Mouse (Mus musculus) heart, embryonic 10.5 days (tissue): ENCODE results near the gene Gm20388. TPM values are rescaled to one million over a fixed set of nuclear protein-coding genes. Genes with fewer than 3 reads are reported as not detected.
A peak's percentile ranks its signal among the peaks of the same experiment; 100 is the strongest.

Experiments
- DNase-seq: peaks from one replicate; pipeline ENCODE4 v3.0.0-alpha.2; 2017; ENCODE audit warnings: low spot score
- H3K27ac ChIP-seq: fragments of 300-500 bp; sonication (generic); 2 replicates; pipeline ENCODE4 v1.5.1; 2016; ENCODE audit warnings: mild to moderate bottlenecking
- H3K27me3 ChIP-seq: fragments of 300-500 bp; sonication (generic); 2 replicates; pipeline ENCODE4 v1.6.1; 2016; ENCODE audit warnings: mild to moderate bottlenecking; ENCODE audit not compliant: poor library complexity, insufficient read depth, severe bottlenecking
- H3K36me3 ChIP-seq: fragments of 300-500 bp; sonication (generic); 2 replicates; pipeline ENCODE4 v1.6.1; 2016; ENCODE audit warnings: mild to moderate bottlenecking, moderate library complexity
- H3K4me1 ChIP-seq: fragments of 300-500 bp; sonication (generic); 2 replicates; pipeline ENCODE4 v1.6.1; 2016; ENCODE audit warnings: mild to moderate bottlenecking
- H3K4me3 ChIP-seq: fragments of 300-500 bp; sonication (generic); 2 replicates; pipeline ENCODE4 v1.5.1; 2016; ENCODE audit warnings: mild to moderate bottlenecking, moderate library complexity
- H3K9me3 ChIP-seq: fragments of 300-500 bp; sonication (generic); 2 replicates; pipeline ENCODE4 v1.6.1; 2016; ENCODE audit warnings: mild to moderate bottlenecking, moderate library complexity
- WGBS: fragments of 180-500 bp; shearing (Covaris S2); methylation state at CpG from one replicate; pipeline ENCODE4 v1.1.7; 2016; 5-methylcytosine and 5-hydroxymethylcytosine counted together
- polyA plus RNA-seq: library from polyadenylated mRNA; unstranded; fragments of >200 nt; fragmentation: Nextera tagmentation; extraction: Ambion mirVana; gene quantifications from 2 replicates; pipeline ENCODE4 v1.2.1, GENCODE M21; 2016

Gm20388 gene
- polyA plus RNA-seq, 1 experiment from 2014 or later, result 4.5 TPM

- Histone ChIP-seq H3K27me3 (peaks cover 25% of the 10 kb centered on the region), H3K27ac (peak within 1 kb of the TSS; percentile 54), H3K4me3 (peak within 1 kb of the TSS; percentile 72), H3K4me1 (peaks cover 38% of the 10 kb centered on the region), H3K9me3 (no peaks in the 10 kb centered on the region), H3K36me3 (no peaks in the 10 kb centered on the region)
- DNase-seq, result peak; percentile 95
- under 1% methylated on average over 84 of the region's 85 CpGs for WGBS
These were observed 3421.8 kb downstream of the Gm20388 start, which contains the start of gene Spire2 for GRCm38 (mm10) chr8:123332262-123333090. Spire2 (plus strand) TSS chr8:123332713.

- no peak for DNase-seq
- H3K4me1 ChIP-seq, result peaks cover 35% of the 10 kb centered on the region
- WGBS, result 3% methylated on average over 21 of the region's 21 CpGs
- no peaks in the 10 kb centered on the region for H3K9me3 ChIP-seq
- H3K4me3 ChIP-seq, result peak overlapping the region; percentile 72
- no peaks in the 10 kb centered on the region for H3K36me3 ChIP-seq
- peak overlapping the region; percentile 54; the same call in 1 of the 2 replicates for H3K27ac ChIP-seq
- H3K27me3 ChIP-seq, result peaks cover 25% of the 10 kb centered on the region
These were observed 3422.5 kb downstream of the Gm20388 start for GRCm38 (mm10) chr8:123333091-123333587.

DNA sequence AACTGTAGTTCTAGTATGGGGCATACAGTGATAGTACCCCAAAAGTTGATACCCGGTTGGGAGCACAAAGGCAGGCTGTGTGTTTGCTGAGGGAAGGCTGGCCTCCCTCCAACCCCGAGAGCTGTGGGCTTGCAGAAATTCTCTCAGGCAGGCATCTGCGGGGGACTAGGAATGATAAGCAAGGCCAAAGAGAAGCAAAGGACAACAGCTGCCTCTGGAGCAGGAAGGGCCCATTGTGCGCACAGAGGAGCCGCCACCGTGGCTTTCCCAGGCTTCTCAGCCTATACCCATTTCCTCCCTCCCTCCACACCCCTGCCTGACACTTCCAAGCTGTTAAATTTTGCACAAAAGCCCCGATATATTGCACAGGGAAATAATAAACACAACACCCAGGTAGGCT is 3423.2 kb downstream of the Gm20388 start:
- Histone ChIP-seq H3K27ac (peak overlapping the region; percentile 67), H3K9me3 (no peaks in the 10 kb centered on the region), H3K27me3 (peaks cover 25% of the 10 kb centered on the region), H3K4me3 (peak overlapping the region; percentile 72; the same call in 1 of the 2 replicates), H3K4me1 (peaks cover 35% of the 10 kb centered on the region), H3K36me3 (no peaks in the 10 kb centered on the region)
- no peak for DNase-seq
- WGBS, result 7% methylated on average over 7 of the region's 7 CpGs

GRCm38 (mm10) chr8:123334467-123334866 is 3423.8 kb downstream of the Gm20388 start:
- Histone ChIP-seq H3K36me3 (no peaks in the 10 kb centered on the region), H3K9me3 (no peaks in the 10 kb centered on the region), H3K27ac (peak overlapping the region; percentile 67), H3K4me3 (peak overlapping the region; percentile 72; the same call in 1 of the 2 replicates), H3K4me1 (peaks cover 35% of the 10 kb centered on the region), H3K27me3 (peaks cover 25% of the 10 kb centered on the region)
- WGBS, result 9% methylated on average over 1 of the region's 1 CpGs
- no peak for DNase-seq

- Histone ChIP-seq H3K27ac (no peak overlapping the region), H3K9me3 (no peaks in the 10 kb centered on the region), H3K4me1 (peaks cover 20% of the 10 kb centered on the region), H3K4me3 (no peak overlapping the region), H3K36me3 (no peaks in the 10 kb centered on the region), H3K27me3 (peaks cover 25% of the 10 kb centered on the region)
- 76% methylated on average over 3 of the region's 3 CpGs for WGBS
- no peak for DNase-seq
These were observed 3426.8 kb downstream of the Gm20388 start for GRCm38 (mm10) chr8:123337475-123337874.

DNA sequence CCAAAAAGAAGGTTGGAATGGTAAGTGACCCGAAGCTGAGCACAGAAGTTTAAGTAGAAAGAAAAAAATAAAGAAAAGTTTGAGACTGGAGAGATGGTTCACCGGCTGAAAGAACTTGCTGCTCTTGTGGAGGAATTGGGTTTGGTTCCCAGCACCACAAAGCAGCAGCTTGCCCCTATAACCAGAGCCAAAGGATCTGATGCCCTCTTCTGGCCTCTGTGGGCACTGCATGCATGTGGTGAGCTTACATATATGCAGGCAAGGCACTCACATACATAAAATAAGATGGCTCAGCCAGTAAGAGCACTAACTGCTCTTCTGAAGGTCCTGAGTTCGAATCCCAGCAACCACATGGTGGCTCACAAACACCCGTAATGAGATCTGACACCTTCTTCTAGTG is 3429.4 kb downstream of the Gm20388 start:
- H3K4me3 ChIP-seq, result no peak overlapping the region
- WGBS, result 93% methylated on average over 4 of the region's 4 CpGs
- DNase-seq, result no peak
- 0 out of 2 replicates have a peak, but pooled peaks cover 4% of the 10 kb centered on the region for H3K27me3 ChIP-seq
- no peaks in the 10 kb centered on the region for H3K36me3 ChIP-seq
- no peak overlapping the region for H3K27ac ChIP-seq
- no peaks in the 10 kb centered on the region for H3K9me3 ChIP-seq
- H3K4me1 ChIP-seq, result peaks cover 14% of the 10 kb centered on the region

- H3K27me3 ChIP-seq, result no peaks in the 10 kb centered on the region
- 81% methylated on average over 27 of the region's 27 CpGs for WGBS
- H3K4me1 ChIP-seq, result peaks cover 14% of the 10 kb centered on the region
- H3K4me3 ChIP-seq, result no peak overlapping the region
- H3K9me3 ChIP-seq, result no peaks in the 10 kb centered on the region
- no peaks in the 10 kb centered on the region for H3K36me3 ChIP-seq
- H3K27ac ChIP-seq, result no peak overlapping the region; the same call in 1 of the 2 replicates
- no peak for DNase-seq
These were observed 3430.7 kb downstream of the Gm20388 start for GRCm38 (mm10) chr8:123341040-123342015.

DNA sequence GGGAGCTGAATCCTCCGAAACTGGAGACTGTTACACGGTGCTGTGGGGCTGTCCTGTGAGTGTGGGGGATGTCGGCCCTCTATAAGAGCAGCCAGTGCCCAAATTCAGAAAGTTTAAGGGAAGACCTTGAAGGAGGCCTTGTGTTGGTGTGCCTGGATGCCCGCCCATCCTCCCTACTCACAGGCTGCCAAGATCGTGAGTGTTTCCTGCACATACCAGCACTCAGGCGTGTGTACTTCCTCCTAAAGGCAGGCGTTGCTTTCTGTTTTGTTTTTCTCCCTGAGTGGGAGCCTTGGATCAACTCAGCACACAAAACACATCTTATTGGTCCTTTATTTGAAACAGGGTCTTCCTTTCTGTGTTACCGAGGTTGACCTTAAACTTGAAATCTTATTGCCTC is 3431.6 kb downstream of the Gm20388 start:
- no peak for DNase-seq

GRCm38 (mm10) chr8:123342911-123343310 is 3432.3 kb downstream of the Gm20388 start:
- WGBS, result 74% methylated on average over 7 of the region's 7 CpGs
- H3K27ac ChIP-seq, result no peak overlapping the region
- no peaks in the 10 kb centered on the region for H3K9me3 ChIP-seq
- peaks cover 18% of the 10 kb centered on the region for H3K4me1 ChIP-seq
- H3K4me3 ChIP-seq, result 0 out of 2 replicates have a peak overlapping the region, but pooled peaks have one; percentile 1
- DNase-seq, result no peak
- H3K36me3 ChIP-seq, result no peaks in the 10 kb centered on the region
- H3K27me3 ChIP-seq, result no peaks in the 10 kb centered on the region

More for the DNA sequence above, 3431.6 kb downstream of the Gm20388 start:
- Histone ChIP-seq H3K4me1 (peaks cover 14% of the 10 kb centered on the region), H3K27me3 (no peaks in the 10 kb centered on the region), H3K27ac (no peak overlapping the region), H3K36me3 (no peaks in the 10 kb centered on the region), H3K9me3 (no peaks in the 10 kb centered on the region), H3K4me3 (no peak overlapping the region)
- 71% methylated on average over 8 of the region's 8 CpGs for WGBS

DNA sequence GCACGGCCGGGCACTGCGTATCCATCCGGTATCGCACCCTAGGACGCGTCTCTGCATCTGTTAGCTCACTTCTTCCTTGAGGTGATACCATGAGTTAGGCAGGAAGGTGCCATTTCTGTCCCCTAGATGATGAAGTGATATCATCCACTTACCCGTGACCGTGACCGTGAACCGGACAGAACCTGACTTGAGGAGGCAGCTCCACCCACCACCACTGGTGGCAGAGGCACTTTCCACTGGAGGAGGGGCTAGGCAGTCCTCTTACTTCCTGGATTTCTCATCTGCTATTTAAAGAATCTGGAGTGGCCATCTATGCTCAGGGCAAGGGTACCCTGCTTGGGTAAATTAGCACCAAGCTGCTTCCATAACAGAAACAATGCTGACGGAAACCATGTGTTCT is 3432.8 kb downstream of the Gm20388 start:
- H3K27me3 ChIP-seq, result no peaks in the 10 kb centered on the region
- H3K4me1 ChIP-seq, result peaks cover 23% of the 10 kb centered on the region
- H3K9me3 ChIP-seq, result no peaks in the 10 kb centered on the region
- H3K36me3 ChIP-seq, result no peaks in the 10 kb centered on the region
- peak overlapping the region; percentile 1; the same call in 1 of the 2 replicates for H3K4me3 ChIP-seq
- H3K27ac ChIP-seq, result peak overlapping the region; percentile 39; the same call in 1 of the 2 replicates
- WGBS, result 77% methylated on average over 12 of the region's 12 CpGs
- no peak for DNase-seq

DNA sequence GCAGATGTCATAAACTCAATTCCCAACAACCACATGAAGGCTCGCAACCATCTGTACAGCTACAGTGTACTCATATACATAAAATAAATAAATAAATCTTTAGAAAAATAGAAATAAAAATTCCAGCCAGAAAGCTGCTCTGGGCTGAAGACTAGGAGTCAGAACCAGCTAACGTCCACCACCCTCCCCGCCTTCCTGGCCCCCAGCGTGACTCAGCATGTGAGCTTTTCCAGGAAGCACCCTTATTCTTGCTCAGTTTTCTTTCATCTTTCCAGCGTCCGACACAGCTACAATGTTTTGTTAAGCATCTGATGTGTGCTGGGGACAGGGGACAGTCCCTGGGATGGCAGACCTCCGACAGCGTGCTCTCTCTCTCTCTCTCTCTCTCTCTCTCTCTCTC is 3434.5 kb downstream of the Gm20388 start:
- Histone ChIP-seq H3K4me1 (peaks cover 32% of the 10 kb centered on the region), H3K4me3 (no peak overlapping the region), H3K27me3 (no peaks in the 10 kb centered on the region), H3K36me3 (no peaks in the 10 kb centered on the region), H3K9me3 (no peaks in the 10 kb centered on the region), H3K27ac (no peak overlapping the region)
- 81% methylated on average over 8 of the region's 8 CpGs for WGBS
- no peak for DNase-seq

GRCm38 (mm10) chr8:123345856-123346255 is 3435.2 kb downstream of the Gm20388 start:
- Histone ChIP-seq H3K36me3 (no peaks in the 10 kb centered on the region), H3K4me1 (peaks cover 32% of the 10 kb centered on the region), H3K4me3 (no peak overlapping the region), H3K27me3 (no peaks in the 10 kb centered on the region), H3K9me3 (no peaks in the 10 kb centered on the region), H3K27ac (no peak overlapping the region)
- 79% methylated on average over 6 of the region's 6 CpGs for WGBS
- DNase-seq, result no peak
